Mouse (Mus musculus): ENCODE results near the gene Slc25a48.

Slc25a48 gene

GRCm38 (mm10) chr13:56449239-56450030 lies 11.3 kb downstream of the Slc25a48 start:
- DNase-seq (ENCODE audit: low read depth in 1 of 2, low spot score in 2 of 2), result no peak

DNA sequence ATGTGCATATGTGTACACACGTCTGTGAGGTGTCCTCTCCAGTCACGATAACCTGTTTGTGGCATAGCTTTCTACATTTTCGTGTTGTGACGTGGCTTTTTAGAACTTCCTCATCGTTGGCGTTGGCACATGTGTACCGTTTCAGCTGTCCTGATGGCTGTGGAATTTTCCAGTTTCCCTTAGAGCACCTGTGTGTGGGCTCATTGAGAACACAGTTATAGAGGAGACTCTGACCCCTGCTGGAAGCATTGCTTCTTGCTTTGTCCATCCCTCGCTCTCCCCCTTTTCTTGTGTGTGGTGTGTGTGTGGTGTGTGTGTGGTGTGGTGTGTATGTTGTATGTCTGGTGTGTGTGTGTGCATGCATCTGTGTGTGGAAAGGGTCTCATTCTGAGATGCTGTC lies 11.9 kb downstream of the Slc25a48 start:
- DNase-seq (ENCODE audit: low read depth in 1 of 2, low spot score in 2 of 2), result no peak

DNA sequence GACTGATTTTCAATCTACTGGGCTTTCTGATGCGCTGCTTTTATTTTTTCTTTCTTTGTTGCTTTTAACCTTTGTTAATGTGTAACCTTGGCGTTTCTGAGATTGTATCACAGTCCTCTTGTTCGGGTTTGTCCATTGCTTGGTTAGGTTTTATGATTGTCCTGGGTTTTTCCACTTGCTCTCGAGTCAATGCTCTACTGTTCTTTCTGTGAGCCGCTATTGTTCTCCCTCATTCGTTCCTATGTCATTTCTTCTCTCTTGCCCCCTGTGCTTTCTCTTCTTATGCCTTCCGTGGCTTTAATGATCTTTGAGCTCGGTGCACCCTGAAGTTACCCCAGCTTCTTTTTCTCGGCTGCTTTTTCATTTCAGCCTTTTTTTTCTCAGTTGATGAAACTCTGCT lies 19.8 kb downstream of the Slc25a48 start:
- no peak for DNase-seq (ENCODE audit: low read depth in 1 of 2, low spot score in 2 of 2)

GRCm38 (mm10) chr13:56461460-56461859 lies 23.3 kb downstream of the Slc25a48 start:
- no peak for DNase-seq (ENCODE audit: low read depth in 1 of 2, low spot score in 2 of 2)

GRCm38 (mm10) chr13:56462791-56463190 lies 24.6 kb downstream of the Slc25a48 start:
- no peak for DNase-seq (ENCODE audit: low read depth in 1 of 2, low spot score in 2 of 2)

- no peak for DNase-seq (ENCODE audit: low read depth in 1 of 2, low spot score in 2 of 2)
Measured at GRCm38 (mm10) chr13:56463261-56463660, 25.1 kb downstream of the Slc25a48 start.

GRCm38 (mm10) chr13:56463750-56464149 lies 25.6 kb downstream of the Slc25a48 start:
- no peak for DNase-seq (ENCODE audit: low read depth in 1 of 2, low spot score in 2 of 2)

- no peak for DNase-seq (ENCODE audit: low read depth in 1 of 2, low spot score in 2 of 2)
Measured at GRCm38 (mm10) chr13:56467786-56468185, 29.6 kb downstream of the Slc25a48 start.

- no peak for DNase-seq (ENCODE audit: low read depth in 1 of 2, low spot score in 2 of 2)
Measured at GRCm38 (mm10) chr13:56468536-56468935, 30.4 kb downstream of the Slc25a48 start.

DNA sequence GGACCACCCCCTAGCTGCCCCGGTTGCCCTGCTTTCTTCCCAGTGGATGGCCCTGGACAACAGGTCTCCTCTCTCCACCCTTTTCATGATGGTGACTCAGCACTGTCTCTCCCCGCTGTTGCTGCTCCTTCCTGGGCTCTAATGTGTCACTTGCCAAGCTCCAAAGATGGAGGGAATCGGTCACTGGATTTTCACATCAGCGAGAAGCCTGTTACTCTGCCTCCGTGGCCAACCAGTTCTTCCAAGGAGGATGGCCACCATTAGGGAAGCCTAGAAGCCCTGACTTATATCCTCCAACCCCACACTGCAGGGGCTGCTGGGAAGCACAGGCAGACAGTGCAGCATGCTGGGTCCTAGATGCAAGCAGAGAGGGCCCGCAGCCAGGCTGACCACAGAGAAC lies 33.1 kb downstream of the Slc25a48 start:
- no peak for DNase-seq (ENCODE audit: low read depth in 1 of 2, low spot score in 2 of 2)

DNA sequence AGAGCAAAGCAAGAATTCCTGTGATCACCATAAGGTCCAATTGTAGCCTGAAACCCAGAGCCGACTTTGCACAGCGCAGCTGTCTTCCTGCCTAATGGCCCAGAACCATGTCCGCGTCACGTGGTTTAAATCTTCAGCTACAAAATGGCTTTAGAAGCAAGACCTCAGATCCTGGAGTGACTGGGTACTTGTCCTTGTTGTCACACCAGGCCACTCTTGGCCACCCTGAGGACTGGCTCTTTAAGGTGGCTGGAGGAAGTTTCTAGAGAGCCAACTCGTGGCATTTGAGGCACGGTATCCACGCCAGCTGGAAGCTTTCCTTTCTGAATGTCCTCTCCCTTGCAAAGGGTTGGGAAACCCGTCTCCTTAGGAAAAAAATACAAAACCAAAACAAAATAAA lies 33.8 kb downstream of the Slc25a48 start:
- no peak for DNase-seq (ENCODE audit: low read depth in 1 of 2, low spot score in 2 of 2)

- no peak for DNase-seq (ENCODE audit: low read depth in 1 of 2, low spot score in 2 of 2)
Measured at GRCm38 (mm10) chr13:56472661-56473060, 34.5 kb downstream of the Slc25a48 start.

- no peak for DNase-seq (ENCODE audit: low read depth in 1 of 2, low spot score in 2 of 2)
Measured at GRCm38 (mm10) chr13:56475363-56475762, 37.2 kb downstream of the Slc25a48 start.

DNA sequence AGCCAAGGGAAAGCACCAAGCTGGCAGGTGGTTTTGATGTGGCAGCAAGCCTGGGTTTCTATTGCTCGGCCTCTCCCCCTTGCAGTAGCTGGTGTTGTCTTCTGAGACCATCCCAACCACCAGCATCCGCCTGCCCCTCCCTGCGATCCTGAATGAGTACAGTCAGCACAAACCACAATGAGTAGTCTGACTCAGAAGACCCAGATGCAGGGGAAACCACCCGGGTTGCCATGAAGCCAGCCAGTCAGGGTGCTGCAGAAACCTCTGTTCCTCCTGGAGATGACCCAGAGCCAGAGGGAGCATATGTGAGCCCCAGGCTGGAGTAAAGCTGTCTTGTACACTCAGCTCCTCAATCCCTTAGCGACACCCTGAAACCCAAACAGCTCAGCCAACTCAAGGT lies 38.6 kb downstream of the Slc25a48 start:
- DNase-seq (ENCODE audit: low read depth in 1 of 2, low spot score in 2 of 2), result peak in 1 of 2 experiments; percentile 17

DNA sequence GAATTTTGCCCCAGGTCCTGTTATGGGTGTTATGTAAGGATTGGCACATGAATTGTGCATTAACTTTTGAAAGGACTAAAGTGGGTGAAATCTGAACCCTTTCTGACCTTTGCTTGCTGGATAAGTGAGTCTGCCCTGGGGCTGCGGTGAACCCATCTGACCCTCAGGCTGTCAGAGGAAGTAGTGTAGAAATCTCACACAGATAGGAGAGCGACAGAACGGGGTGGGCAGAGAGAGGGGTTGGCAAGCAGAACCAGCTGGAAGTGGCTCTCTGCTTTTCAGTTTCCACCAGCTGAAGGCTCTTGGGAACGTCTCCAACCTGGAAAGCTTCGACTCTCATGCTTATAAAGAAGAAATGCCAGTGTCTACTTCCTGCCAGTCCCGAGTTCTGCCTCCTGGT lies 39.1 kb downstream of the Slc25a48 start:
- no peak for DNase-seq (ENCODE audit: low read depth in 1 of 2, low spot score in 2 of 2)

- DNase-seq (ENCODE audit: low read depth in 1 of 2, low spot score in 2 of 2), result no peak
Measured at GRCm38 (mm10) chr13:56478027-56478426, 39.9 kb downstream of the Slc25a48 start.

- no peak for DNase-seq (ENCODE audit: low read depth in 1 of 2, low spot score in 2 of 2)
Measured at GRCm38 (mm10) chr13:56482146-56482545, 44.0 kb downstream of the Slc25a48 start, which contains the start of gene Il9. Gene Il9 (minus strand): TSS chr13:56482246.

GRCm38 (mm10) chr13:56488012-56488411 lies 49.9 kb downstream of the Slc25a48 start:
- DNase-seq (ENCODE audit: low read depth in 1 of 2, low spot score in 2 of 2), result no peak

GRCm38 (mm10) chr13:56494440-56494839 lies 56.3 kb downstream of the Slc25a48 start:
- no peak for DNase-seq (ENCODE audit: low read depth in 1 of 2, low spot score in 2 of 2)

- DNase-seq (ENCODE audit: low read depth in 1 of 2, low spot score in 2 of 2), result no peak
Measured at GRCm38 (mm10) chr13:56500132-56500531, 62.0 kb downstream of the Slc25a48 start.

DNA sequence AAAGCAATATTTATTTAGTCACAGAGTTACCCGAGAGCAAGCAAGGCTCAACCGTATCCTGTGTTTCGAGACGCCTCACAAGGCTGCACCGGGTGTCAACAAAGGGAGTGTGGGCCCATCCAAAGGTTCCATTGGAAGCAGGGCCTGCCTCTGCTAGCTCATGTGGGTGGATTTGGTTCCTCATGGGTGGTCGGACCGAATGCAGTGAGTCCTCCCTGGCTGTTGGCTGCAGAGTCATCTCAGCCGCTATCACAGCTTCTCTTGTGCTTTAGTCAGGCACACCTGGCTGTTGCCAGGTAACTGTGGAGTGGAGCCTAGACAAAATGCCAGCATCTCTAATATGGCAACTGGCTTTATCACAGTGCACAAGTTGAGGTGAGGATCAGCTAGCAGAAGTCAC lies 62.5 kb downstream of the Slc25a48 start:
- no peak for DNase-seq (ENCODE audit: low read depth in 1 of 2, low spot score in 2 of 2)

DNA sequence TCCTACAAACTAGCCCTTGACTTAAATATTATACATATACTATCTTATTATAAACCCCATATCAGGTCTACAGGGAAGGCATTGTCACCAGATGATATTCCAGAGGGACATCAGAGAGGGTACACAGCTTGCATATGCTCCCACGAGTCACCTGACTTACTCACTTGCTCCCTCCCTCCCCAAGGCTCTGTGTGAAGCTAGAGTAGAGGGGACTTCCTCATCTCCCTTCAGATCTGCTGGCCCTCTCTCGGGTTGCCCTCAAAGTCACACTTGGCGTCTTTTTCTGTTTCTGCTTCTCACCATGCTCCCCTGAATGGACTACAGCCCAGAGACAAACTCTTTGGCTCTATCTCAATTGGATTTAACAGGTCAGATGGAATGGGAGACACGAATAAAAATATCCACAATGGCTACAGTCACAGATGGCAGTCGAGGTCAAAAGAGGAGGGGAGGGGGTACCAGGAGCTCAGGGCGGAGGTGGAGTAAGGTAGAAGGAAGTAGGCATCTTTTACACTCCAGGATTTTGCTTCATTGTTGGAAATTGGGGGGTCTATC lies 63.8 kb downstream of the Slc25a48 start:
- no peak for DNase-seq (ENCODE audit: low read depth in 1 of 2, low spot score in 2 of 2)

Measured in monocyte, adult 2 months (primary cell).